Mouse (Mus musculus) brown adipose tissue, adult 24 weeks (tissue): ENCODE measurements around the gene Phgr1. TPM values are rescaled to one million over a fixed set of nuclear protein-coding genes. Genes with fewer than 3 reads are reported as not detected.

Source experiments
- H3K27ac ChIP-seq: fragments of 200-500 bp; replicated peaks from 2 replicates; pipeline ENCODE4 v1.5.1; 2012; ENCODE audit warnings: low read depth, mild to moderate bottlenecking, low read length
- H3K4me1 ChIP-seq: fragments of 200-500 bp; 2 replicates; pipeline ENCODE4 v1.6.1; 2012; ENCODE audit warnings: low read length, mixed read lengths; ENCODE audit not compliant: control insufficient read depth, insufficient read depth, insufficient read length
- H3K4me3 ChIP-seq: fragments of 200-500 bp; 2 replicates; pipeline ENCODE4 v1.5.1; 2012; ENCODE audit warnings: low read depth, mild to moderate bottlenecking, low read length, moderate library complexity; ENCODE audit not compliant: insufficient read depth
- polyA plus RNA-seq: library from polyadenylated mRNA; stranded (reverse); fragments of >200 nt; gene quantifications from 2 replicates; pipeline ENCODE4 v1.2.4, GENCODE M21; 2012; ENCODE audit not compliant: missing spikeins, insufficient read depth, insufficient read length

The Phgr1 gene
- not detected in 2 replicates for polyA plus RNA-seq

GRCm38 (mm10) chr2:118772158-118772874 is at the start of gene Phgr1:
TSS of gene Phgr1 (plus strand) at chr2:118772769.
- H3K4me3 ChIP-seq: no peak within 1 kb of the TSS
- H3K27ac ChIP-seq: no peak within 1 kb of the TSS
- peaks cover 13% of the 10 kb centered on the region for H3K4me1 ChIP-seq

- H3K4me3 ChIP-seq: no peak overlapping the region
- no peaks in the 10 kb centered on the region for H3K4me1 ChIP-seq
- H3K27ac ChIP-seq: no peak overlapping the region
Observed at GRCm38 (mm10) chr2:118723693-118724486, 48.7 kb upstream of the Phgr1 start.

GRCm38 (mm10) chr2:118725511-118725910 is 47.1 kb upstream of the Phgr1 start:
- H3K4me3 ChIP-seq: no peak overlapping the region
- H3K27ac ChIP-seq: no peak overlapping the region
- H3K4me1 ChIP-seq: no peaks in the 10 kb centered on the region

GRCm38 (mm10) chr2:118726873-118727272 is 45.7 kb upstream of the Phgr1 start:
- Histone ChIP-seq H3K27ac (no peak overlapping the region), H3K4me3 (no peak overlapping the region), H3K4me1 (no peaks in the 10 kb centered on the region)

GRCm38 (mm10) chr2:118727911-118728310 is 44.7 kb upstream of the Phgr1 start:
- Histone ChIP-seq H3K27ac (no peak overlapping the region), H3K4me1 (no peaks in the 10 kb centered on the region), H3K4me3 (peak overlapping the region; percentile 34)

- no peaks in the 10 kb centered on the region for H3K4me1 ChIP-seq
- no peak within 1 kb of the TSS for H3K27ac ChIP-seq
- peak within 1 kb of the TSS; percentile 34 for H3K4me3 ChIP-seq
Observed at GRCm38 (mm10) chr2:118728337-118728736, 44.2 kb upstream of the Phgr1 start, which contains the start of gene Plcb2. TSS of gene Plcb2 (minus strand) at chr2:118728438.

GRCm38 (mm10) chr2:118729194-118729593 is 43.4 kb upstream of the Phgr1 start:
- no peak overlapping the region for H3K4me3 ChIP-seq
- no peak overlapping the region for H3K27ac ChIP-seq
- no peaks in the 10 kb centered on the region for H3K4me1 ChIP-seq

GRCm38 (mm10) chr2:118729816-118730621 is 42.5 kb upstream of the Phgr1 start:
- Histone ChIP-seq H3K4me1 (no peaks in the 10 kb centered on the region), H3K4me3 (no peak overlapping the region), H3K27ac (no peak overlapping the region)

- H3K4me1 ChIP-seq: no peaks in the 10 kb centered on the region
- no peak overlapping the region for H3K27ac ChIP-seq
- no peak overlapping the region for H3K4me3 ChIP-seq
Observed at GRCm38 (mm10) chr2:118730622-118730915, 42.0 kb upstream of the Phgr1 start.

- Histone ChIP-seq H3K4me1 (no peaks in the 10 kb centered on the region), H3K27ac (no peak overlapping the region), H3K4me3 (no peak overlapping the region)
Observed at GRCm38 (mm10) chr2:118731981-118732380, 40.6 kb upstream of the Phgr1 start.

GRCm38 (mm10) chr2:118733341-118733740 is 39.2 kb upstream of the Phgr1 start:
- no peak overlapping the region for H3K4me3 ChIP-seq
- no peak overlapping the region for H3K27ac ChIP-seq

GRCm38 (mm10) chr2:118740341-118740740 is 32.2 kb upstream of the Phgr1 start:
- Histone ChIP-seq H3K4me3 (no peak overlapping the region), H3K27ac (no peak overlapping the region), H3K4me1 (peaks cover 5% of the 10 kb centered on the region; the same call in 1 of the 2 replicates)

More at GRCm38 (mm10) chr2:118733341-118733740, 39.2 kb upstream of the Phgr1 start:
- H3K4me1 ChIP-seq: no peaks in the 10 kb centered on the region

- Histone ChIP-seq H3K4me3 (no peak overlapping the region), H3K4me1 (peaks cover 5% of the 10 kb centered on the region; the same call in 1 of the 2 replicates)
Observed at GRCm38 (mm10) chr2:118741183-118741582, 31.4 kb upstream of the Phgr1 start.

GRCm38 (mm10) chr2:118743261-118743943 is 29.2 kb upstream of the Phgr1 start:
- H3K4me3 ChIP-seq: no peak overlapping the region
- H3K27ac ChIP-seq: no peak overlapping the region
- peaks cover 5% of the 10 kb centered on the region; the same call in 1 of the 2 replicates for H3K4me1 ChIP-seq

More at GRCm38 (mm10) chr2:118741183-118741582, 31.4 kb upstream of the Phgr1 start:
- no peak overlapping the region for H3K27ac ChIP-seq
